Mouse (Mus musculus): ENCODE measurements around the gene Crhr1. TPM values are rescaled to one million over a fixed set of nuclear protein-coding genes. Genes with fewer than 3 reads are reported as not detected.
"Not testable (repeated sequence)": the region's sequence is repeated elsewhere in the genome, so short reads cannot be mapped to it uniquely, and the experiment has no call there.

Gene Crhr1
- total RNA-seq, 4 experiments from 2014 or later: 20.4 to 29.3 (median 23.5) TPM

DNA sequence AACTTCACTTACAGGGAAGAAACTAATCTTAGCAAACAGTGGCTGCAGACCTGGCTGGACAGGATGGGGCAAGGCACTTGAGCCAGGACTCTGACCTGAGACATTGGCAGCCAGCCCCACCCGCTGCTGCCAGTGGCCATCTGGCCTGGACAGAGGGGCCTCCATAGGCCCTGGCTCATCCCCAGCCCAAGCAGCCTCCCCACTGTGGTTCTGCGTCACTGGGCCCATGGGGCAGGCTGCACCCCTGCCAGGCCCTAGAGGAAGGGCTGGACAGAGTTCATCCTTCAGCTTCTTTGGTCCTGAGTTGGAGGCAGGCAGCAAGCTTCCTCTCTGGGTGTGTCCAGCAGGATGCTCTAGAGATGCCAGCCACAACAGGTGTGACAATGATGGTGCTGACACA, 57.4 kb downstream of the Crhr1 start:
- DNase-seq (ENCODE audit: low spot score in 2 of 2): no peak

DNA sequence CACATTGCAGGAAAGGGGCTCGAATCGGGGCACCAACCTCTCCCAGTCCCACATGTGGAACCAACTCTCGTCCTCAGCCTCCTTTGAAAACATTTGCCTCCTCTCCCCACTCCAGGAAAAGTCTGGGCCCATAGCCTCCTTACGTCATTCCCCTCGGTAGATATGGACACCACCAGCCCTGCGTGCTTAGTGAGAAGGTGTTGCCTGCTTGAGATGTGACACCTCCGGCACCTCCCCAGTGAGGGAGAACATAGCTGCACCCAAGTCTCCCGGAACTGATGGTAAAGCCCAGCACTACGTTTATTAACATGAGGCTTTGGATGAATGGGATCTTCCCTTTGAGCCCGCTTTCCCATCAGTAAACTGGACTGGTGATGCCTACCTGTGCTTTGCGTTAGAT, 62.7 kb downstream of the Crhr1 start:
- DNase-seq (ENCODE audit: low spot score in 2 of 2): no peak

DNA sequence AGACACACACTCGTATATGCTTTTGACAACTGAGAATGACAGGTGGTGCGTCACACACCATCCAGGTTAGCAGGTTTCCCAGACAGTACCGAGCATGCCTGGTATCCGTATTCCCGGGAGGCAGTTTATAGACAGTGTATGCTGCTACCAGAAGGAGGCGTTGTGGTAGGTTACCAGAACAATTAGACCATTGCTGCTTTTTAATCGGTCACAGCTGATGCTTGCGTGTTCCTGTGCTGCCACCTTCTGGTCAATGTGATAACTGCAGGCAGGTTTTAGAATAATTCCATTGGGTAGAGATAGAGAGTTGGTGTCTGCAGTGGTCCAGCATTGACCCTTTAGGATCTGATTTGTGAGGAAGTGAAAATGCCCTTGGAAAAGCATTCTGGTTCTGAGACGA, 63.1 kb downstream of the Crhr1 start:
- DNase-seq (ENCODE audit: low spot score in 2 of 2): peak; percentile 76 to 91

DNA sequence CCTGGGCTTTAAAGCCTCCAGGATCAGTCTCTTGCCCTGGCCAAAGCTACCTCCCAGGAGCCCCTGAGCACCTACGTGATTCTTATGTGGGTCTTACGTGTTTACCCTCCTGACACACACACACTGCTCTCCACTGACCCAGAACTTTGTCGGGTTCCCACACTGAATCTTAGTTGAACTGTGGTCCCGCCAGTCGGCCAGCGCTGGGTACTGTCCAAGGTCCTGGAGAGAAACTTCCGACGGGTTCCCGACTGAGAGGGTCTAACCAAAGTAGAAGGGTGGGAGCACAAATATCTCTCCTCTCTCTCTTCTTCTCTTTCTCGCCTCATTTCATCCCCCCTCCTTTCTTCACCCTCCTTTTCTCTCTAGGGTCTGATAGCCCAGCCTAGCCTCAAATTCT, 65.2 kb downstream of the Crhr1 start:
- no peak for DNase-seq (ENCODE audit: low spot score in 2 of 2)

DNA sequence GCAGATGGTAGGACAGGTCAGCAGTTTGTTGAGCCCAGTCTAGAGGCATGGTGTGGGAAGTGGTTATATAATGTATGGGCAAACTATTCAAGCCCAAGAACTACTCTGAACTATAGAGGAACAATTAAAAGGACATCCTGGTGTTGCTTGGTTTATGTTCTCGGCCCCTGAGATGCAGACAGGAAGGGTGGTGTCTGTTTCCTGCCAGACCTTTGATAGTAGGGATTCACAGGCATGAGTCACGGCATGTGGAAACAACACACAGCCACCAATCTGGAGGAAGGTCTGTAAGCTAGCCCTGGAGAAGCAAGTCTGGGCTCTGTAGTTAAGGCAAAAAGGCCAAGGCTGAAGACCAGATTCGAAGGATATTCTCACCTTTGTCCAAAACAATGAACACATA, 70.6 kb downstream of the Crhr1 start:
- no peak for DNase-seq (ENCODE audit: low spot score in 2 of 2)

DNA sequence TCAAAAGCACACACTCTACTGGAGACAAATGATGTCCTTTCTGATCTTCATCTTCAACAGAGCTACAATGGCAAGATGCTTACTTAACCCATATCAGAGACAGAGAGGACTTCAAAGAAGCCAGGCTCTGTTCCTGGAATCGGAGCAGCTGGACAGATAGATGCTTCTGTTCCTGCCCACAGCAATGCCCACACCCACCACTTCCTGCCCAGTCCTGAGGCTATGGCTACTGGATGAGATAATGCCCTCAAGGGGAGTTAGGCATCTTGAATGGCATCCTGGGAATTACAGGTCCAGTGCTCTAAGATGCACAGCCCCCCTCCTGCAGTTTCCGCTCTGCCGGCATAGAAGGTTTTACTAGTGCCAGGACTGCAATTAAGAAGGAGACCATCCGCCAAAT, 73.9 kb downstream of the Crhr1 start:
- DNase-seq (ENCODE audit: low spot score in 2 of 2): no peak

DNA sequence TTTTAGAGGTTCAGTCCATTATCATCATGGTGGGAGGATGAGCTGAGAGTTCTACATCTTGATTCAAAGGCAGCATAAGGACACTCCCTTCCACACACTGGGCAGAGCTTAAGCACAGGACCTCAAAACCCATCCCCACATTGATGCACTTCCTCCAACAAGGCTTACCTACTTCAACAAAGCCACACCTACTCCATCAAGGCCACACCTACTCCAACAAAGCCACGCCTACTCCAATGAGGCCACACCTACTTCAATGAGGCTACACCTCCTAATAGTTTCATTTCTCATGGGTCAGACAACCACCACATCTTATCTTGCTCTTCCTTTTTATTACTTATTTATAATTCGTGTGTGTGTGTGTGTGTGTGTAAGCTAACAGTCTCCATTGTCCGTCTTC, 76.4 kb downstream of the Crhr1 start:
- no peak for DNase-seq (ENCODE audit: low spot score in 2 of 2)

DNA sequence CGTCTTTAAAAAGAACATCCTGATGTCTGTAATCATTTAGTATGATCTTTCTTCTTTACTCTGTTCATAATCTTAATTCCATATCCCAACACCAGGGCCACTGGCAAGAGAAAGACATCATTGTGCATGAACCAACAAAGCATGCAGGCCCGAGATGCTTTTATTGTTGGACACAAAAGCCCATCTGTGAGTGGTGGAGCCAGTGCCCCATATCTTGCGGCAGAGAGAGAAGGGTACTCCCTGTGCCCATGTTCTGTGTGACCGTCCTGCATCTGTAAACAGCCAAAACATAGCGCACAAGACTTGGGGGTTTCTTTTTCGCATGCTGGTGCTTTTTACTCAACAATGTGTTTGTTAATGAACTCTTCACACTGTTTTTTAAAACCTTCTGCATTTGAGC, 78.6 kb downstream of the Crhr1 start:
- no peak for DNase-seq (ENCODE audit: low spot score in 2 of 2)

DNA sequence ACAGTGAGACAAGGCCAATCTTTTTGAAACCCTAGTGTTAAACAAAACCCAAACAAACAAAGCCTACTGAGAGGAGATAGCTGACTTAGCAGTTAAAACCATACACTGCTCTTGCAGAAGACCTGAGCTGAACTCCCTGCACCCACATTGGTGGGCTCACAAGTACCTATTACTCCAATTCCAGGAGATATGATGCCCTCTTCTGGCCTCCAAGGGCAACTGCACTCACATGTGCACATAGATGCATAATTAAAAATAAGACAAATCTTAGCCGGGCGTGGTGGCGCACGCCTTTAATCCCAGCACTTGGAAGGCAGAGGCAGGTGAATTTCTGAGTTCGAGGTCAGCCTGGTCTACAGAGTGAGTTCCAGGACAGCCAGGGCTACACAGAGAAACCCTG, 81.5 kb downstream of the Crhr1 start:
- not testable (repeated sequence) for DNase-seq (ENCODE audit: low spot score in 2 of 2)

DNA sequence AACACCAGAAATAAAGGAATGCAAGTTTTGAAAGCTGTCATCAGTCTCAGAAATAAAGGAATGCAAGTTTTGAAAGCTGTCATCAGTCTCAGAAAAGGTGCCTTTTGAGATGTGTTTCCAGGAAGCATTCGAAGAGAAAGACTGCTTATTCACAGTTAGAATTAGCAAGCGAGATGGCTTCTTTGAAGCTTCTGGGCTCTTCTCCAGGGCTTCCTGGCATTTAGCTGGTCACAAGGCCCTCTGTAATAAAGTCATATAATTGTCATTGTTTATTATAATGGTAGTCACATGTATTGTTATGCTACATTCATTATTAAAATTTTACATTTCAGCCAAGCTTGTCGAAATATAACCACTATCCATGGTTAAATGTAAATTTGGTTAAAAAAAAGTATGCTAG, 85.4 kb downstream of the Crhr1 start:
- DNase-seq (ENCODE audit: low spot score in 2 of 2): no peak

DNA sequence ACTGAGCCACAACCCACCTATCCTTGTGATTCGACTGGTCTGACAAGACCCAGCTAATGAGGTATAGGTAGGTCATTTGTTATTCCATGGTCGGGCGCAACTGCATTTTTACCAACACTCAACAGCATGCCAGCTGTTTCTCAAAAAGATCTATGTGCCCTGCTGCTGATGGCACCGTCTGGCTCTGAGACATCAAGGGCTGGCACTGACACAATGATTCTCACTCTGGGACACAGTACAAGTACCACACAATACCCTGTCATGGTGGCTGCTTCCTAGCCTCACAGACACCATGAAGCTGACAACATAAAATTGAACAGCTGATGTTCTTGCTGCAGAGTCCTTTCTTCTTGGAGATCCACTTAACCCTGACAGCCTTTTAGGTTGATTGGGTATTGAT, 87.6 kb downstream of the Crhr1 start:
- DNase-seq (ENCODE audit: low spot score in 2 of 2): no peak

DNA sequence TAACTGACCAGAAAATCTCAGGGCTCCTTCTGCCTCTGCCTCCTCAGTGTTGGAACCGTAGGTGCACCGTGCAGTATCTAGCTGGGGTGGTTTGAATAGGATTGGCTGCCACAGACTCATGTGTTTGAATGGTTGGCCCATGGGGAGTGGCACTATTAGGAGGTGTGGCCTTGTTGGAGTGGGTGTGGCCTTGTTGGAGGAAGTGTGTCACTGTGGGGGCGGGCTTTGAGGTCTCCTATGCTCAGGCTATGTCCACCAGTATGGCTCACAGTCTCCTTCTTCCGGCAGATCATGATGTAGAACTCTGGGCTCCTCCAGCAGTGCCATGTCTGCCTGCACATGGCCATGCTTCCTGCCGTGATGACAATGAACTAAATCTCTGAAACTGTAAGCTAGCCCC, 89.1 kb downstream of the Crhr1 start:
- no peak for DNase-seq (ENCODE audit: low spot score in 2 of 2)

DNA sequence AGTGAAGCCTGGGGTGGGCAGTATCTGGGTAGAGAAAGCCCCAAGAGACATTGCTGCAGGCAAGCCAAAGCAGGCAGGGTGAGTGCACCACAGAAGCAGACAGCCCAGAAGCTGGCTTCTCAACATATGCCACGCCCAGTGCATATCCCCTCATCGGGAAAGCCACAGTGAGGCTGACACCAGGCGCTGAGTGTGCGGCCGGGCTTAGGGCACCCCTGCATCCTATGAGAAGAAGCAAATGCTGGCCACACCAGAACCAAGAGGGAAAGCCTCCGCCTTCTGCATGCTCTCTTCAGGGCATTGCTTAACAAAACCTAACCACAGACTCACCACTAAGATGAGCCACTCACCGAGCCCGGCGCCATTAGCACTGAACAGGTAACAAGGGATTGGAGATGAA, 90.6 kb downstream of the Crhr1 start:
- no peak for DNase-seq (ENCODE audit: low spot score in 2 of 2)

Other genes with a start within 250 kb of the Crhr1 start
- 100 to 1,000 TPM; 917 to 958 (median 948) TPM for gene Nsf, start 178.8 kb upstream of the Crhr1 start, total RNA-seq (2022)
- gene Arf2, start 166.1 kb upstream of the Crhr1 start, total RNA-seq (2022): 10 to 100 TPM; 49.7 to 55.3 (median 54.3) TPM
- gene Sppl2c, start 53.5 kb downstream of the Crhr1 start, total RNA-seq (2022): not detected
- gene Mapt, start 98.5 kb downstream of the Crhr1 start, total RNA-seq (2022): 100 to 1,000 TPM; 361 to 377 (median 364) TPM